Mouse (Mus musculus): Measurements from ENCODE around the gene Fndc7. TPM values are rescaled to one million over a fixed set of nuclear protein-coding genes. Genes with fewer than 3 reads are reported as not detected.
"Not testable (repeated sequence)": the region's sequence is repeated elsewhere in the genome, so short reads cannot be mapped to it uniquely, and the experiment has no call there.

The Fndc7 gene
- total RNA-seq, 2 experiments from 2014 or later: 0.05 TPM; not detected in 1

GRCm38 (mm10) chr3:108892914-108893313 is 3.1 kb upstream of the Fndc7 start:
- no peak for DNase-seq (ENCODE audit: low spot score)
- intact Hi-C loops (cut with DNase I): no loop called here

- DNase-seq (ENCODE audit: low spot score): no peak
- intact Hi-C loops (cut with DNase I): no loop called here
Observed at GRCm38 (mm10) chr3:108892080-108892479, 2.3 kb upstream of the Fndc7 start.

- intact Hi-C loops (cut with DNase I): no loop called here
Observed at GRCm38 (mm10) chr3:108887618-108887975, 2.2 kb downstream of the Fndc7 start.

GRCm38 (mm10) chr3:108886934-108887617 is 2.7 kb downstream of the Fndc7 start:
- intact Hi-C loops (cut with DNase I): no loop called here
- DNase-seq (ENCODE audit: low spot score): no peak

More at GRCm38 (mm10) chr3:108887618-108887975, 2.2 kb downstream of the Fndc7 start:
- no peak for DNase-seq (ENCODE audit: low spot score)

GRCm38 (mm10) chr3:108885686-108886530 is 3.9 kb downstream of the Fndc7 start:
- DNase-seq (ENCODE audit: low spot score): peak; percentile 14
- intact Hi-C loops (cut with DNase I): no loop called here

- no peak for DNase-seq (ENCODE audit: low spot score)
- intact Hi-C loops (cut with DNase I): no loop called here
Observed at GRCm38 (mm10) chr3:108884706-108885289, 5.0 kb downstream of the Fndc7 start.

GRCm38 (mm10) chr3:108883067-108883466 is 6.7 kb downstream of the Fndc7 start:
- no peak for DNase-seq (ENCODE audit: low spot score)
- intact Hi-C loops (cut with DNase I): no loop called here

- intact Hi-C loops (cut with DNase I); DNase-seq (ENCODE audit: low spot score): not testable (repeated sequence)
Observed at GRCm38 (mm10) chr3:108881873-108882272, 7.9 kb downstream of the Fndc7 start.

GRCm38 (mm10) chr3:108880544-108881507 is 9.0 kb downstream of the Fndc7 start:
- intact Hi-C loops (cut with DNase I): no loop called here
- no peak for DNase-seq (ENCODE audit: low spot score)

GRCm38 (mm10) chr3:108879836-108880435 is 9.9 kb downstream of the Fndc7 start:
- intact Hi-C loops (cut with DNase I): no loop called here
- no peak for DNase-seq (ENCODE audit: low spot score)

GRCm38 (mm10) chr3:108879129-108879528 is 10.7 kb downstream of the Fndc7 start:
- no peak for DNase-seq (ENCODE audit: low spot score)
- intact Hi-C loops (cut with DNase I): no loop called here

- intact Hi-C loops (cut with DNase I): no loop called here
- no peak for DNase-seq (ENCODE audit: low spot score)
Observed at GRCm38 (mm10) chr3:108870631-108871030, 19.2 kb downstream of the Fndc7 start.

GRCm38 (mm10) chr3:108867449-108867848 is 22.4 kb downstream of the Fndc7 start:
- no peak for DNase-seq (ENCODE audit: low spot score)
- intact Hi-C loops (cut with DNase I): no loop called here

- intact Hi-C loops (cut with DNase I): no loop called here
- no peak for DNase-seq (ENCODE audit: low spot score)
Observed at GRCm38 (mm10) chr3:108865676-108866075, 24.1 kb downstream of the Fndc7 start.

GRCm38 (mm10) chr3:108865129-108865528 is 24.7 kb downstream of the Fndc7 start:
- no peak for DNase-seq (ENCODE audit: low spot score)

GRCm38 (mm10) chr3:108863091-108863490 is 26.7 kb downstream of the Fndc7 start:
- DNase-seq (ENCODE audit: low spot score): no peak
- intact Hi-C loops (cut with DNase I): no loop called here

More at GRCm38 (mm10) chr3:108865129-108865528, 24.7 kb downstream of the Fndc7 start:
- intact Hi-C loops (cut with DNase I): no loop called here

- DNase-seq (ENCODE audit: low spot score); intact Hi-C loops (cut with DNase I): not testable (repeated sequence)
Observed at GRCm38 (mm10) chr3:108862282-108862681, 27.5 kb downstream of the Fndc7 start.

- intact Hi-C loops (cut with DNase I): no loop called here
Observed at GRCm38 (mm10) chr3:108860786-108861185, 29.0 kb downstream of the Fndc7 start.

GRCm38 (mm10) chr3:108858231-108858770 is 31.5 kb downstream of the Fndc7 start:
- intact Hi-C loops (cut with DNase I): no loop called here

More at GRCm38 (mm10) chr3:108860786-108861185, 29.0 kb downstream of the Fndc7 start:
- no peak for DNase-seq (ENCODE audit: low spot score)

More at GRCm38 (mm10) chr3:108858231-108858770, 31.5 kb downstream of the Fndc7 start:
- DNase-seq (ENCODE audit: low spot score): peak; percentile 40
